Mouse (Mus musculus) right cerebral cortex, adult 2 months (tissue): ENCODE measurements around the gene Gm10721.
A peak's percentile ranks its signal among the peaks of the same experiment; 100 is the strongest.
"Not testable (repeated sequence)": the region's sequence is repeated elsewhere in the genome, so short reads cannot be mapped to it uniquely, and the experiment has no call there.

Experiments
- DNase-seq, 2 experiments: peaks; one replicate each; pipeline ENCODE4 v3.0.0; 2021 to 2022; ENCODE audit warnings: low spot score in 2 of 2

Gene Gm10721

GRCm38 (mm10) chr9:3025653-3026052 is 12.7 kb downstream of the Gm10721 start:
- DNase-seq, result peak; percentile 40 to 59

- not testable (repeated sequence) for DNase-seq
Observed at GRCm38 (mm10) chr9:3026136-3026535, 13.2 kb downstream of the Gm10721 start.

DNA sequence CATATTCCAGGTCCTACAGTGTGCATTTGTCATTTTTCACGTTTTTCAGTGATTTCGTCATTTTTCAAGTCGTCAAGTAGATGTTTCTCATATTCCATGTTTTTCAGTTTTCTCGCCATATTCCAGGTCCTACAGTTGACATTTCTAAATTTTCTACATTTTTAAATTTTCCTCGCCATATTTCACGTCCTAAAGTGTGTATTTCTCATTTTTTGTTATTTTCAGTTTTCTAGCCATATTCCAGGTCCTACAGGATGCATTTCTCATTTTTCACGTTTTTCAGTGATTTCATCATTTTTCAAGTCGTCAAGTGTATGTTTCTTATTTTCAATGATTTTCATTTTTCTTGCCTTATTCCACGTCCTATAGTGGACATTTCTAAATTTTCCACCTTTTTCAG is 13.8 kb downstream of the Gm10721 start:
- DNase-seq, result not testable (repeated sequence)

- DNase-seq, result not testable (repeated sequence)
Observed at GRCm38 (mm10) chr9:3027200-3027599, 14.3 kb downstream of the Gm10721 start.

DNA sequence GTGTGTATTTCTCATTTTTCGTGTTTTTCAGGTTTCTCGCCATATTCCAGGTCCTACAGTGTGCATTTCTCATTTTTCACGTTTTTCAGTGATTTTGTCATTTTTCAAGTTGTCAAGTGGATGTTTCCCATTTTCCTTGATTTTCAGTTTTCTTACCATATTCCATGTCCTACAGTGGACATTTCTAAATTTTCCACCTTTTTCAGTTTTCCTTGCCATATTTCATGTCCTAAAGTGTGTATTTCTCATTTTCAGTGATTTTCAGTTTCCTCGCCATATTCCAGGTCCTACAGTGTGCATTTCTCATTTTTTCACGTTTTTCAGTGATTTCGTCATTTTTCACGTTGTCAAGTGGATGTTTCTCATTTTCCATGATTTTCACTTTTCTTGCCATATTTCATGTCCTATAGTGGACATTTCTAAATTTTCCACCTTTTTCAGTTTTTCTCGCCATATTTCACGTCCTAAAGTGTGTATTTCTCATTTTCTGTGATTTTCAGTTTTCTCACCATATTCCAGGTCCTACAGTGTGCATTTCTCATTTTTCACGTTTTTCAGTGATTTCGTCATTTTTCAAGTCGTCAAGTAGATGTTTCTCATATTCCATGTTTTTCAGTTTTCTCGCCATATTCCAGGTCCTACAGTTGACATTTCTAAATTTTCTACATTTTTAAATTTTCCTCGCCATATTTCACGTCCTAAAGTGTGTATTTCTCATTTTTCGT is 16.5 kb downstream of the Gm10721 start:
- peak in 1 of 2 experiments; percentile 5 for DNase-seq

DNA sequence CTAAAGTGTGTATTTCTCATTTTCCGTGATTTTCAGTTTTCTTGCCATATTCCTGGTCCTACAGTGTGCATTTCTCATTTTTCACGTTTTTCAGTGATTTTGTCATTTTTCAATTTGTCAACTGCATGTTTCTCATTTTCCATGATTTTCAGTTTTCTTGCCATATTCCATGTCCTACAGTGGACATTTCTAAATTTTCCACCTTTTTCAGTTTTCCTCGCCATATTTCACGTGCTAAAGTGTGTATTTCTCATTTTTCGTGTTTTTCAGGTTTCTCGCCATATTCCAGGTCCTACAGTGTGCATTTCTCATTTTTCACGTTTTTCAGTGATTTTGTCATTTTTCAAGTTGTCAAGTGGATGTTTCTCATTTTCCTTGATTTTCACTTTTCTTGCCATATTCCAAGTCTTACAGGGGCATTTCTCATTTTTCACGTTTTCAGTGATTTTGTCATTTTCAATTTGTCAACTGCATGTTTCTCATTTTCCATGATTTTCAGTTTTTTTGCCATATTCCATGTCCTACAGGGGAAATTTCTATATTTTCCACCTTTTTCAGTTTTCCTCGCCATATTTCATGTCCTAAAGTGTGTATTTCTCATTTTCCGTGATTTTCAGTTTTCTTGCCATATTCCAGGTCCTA is 17.9 kb downstream of the Gm10721 start:
- DNase-seq, result not testable (repeated sequence)

DNA sequence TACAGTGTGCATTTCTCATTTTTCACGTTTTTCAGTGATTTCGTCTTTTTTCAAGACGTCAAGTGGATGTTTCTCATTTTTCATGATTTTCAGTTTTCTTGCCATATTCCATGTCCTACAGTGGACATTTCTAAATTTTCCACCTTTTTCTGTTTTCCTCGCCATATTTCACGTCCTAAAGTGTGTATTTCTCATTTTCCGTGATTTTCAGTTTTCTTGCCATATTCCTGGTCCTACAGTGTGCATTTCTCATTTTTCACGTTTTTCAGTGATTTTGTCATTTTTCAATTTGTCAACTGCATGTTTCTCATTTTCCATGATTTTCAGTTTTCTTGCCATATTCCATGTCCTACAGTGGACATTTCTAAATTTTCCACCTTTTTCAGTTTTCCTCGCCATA is 21.4 kb downstream of the Gm10721 start, which contains the start of gene Gm17535:
Gene Gm17535 (plus strand): TSS at position 301 of the 400 bp plus-strand sequence.
- DNase-seq, result not testable (repeated sequence)

GRCm38 (mm10) chr9:3036577-3036976 is 23.6 kb downstream of the Gm10721 start, which contains the start of gene Gm10715:
Gm10715 (plus strand) TSS chr9:3036877.
- DNase-seq, result not testable (repeated sequence)

DNA sequence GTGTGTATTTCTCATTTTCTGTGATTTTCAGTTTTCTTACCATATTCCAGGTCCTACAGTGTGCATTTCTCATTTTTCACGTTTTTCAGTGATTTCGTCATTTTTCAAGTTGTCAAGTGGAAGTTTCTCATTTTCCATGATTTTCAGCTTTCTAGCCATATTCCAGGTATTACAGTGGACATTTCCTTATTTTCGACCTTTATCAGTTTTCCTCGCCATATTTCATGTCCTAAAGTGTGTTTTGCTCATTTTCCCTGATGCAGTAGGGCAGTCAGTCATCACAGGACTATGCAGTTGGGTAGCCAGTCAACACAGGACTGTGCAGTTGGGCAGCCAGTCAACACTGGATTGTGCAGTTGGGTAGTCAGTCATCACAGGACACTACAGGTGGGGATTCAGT is 25.2 kb downstream of the Gm10721 start:
- not testable (repeated sequence) for DNase-seq
